Mouse (Mus musculus) mesoderm, embryonic 11.5 days (tissue): ENCODE results near the gene Sgce.
A peak's percentile ranks its signal among the peaks of the same experiment; 100 is the strongest.

Experiments used
- DNase-seq: peaks from one replicate; pipeline ENCODE4 v3.0.0-alpha.2; 2012; ENCODE audit warnings: low read depth, low spot score

The Sgce gene

GRCm38 (mm10) chr6:4652596-4653134, 94.3 kb downstream of the Sgce start:
- no peak for DNase-seq

- no peak for DNase-seq
Measured at GRCm38 (mm10) chr6:4647351-4647750, 99.7 kb downstream of the Sgce start.

- no peak for DNase-seq
Measured at GRCm38 (mm10) chr6:4642068-4642467, 104.9 kb downstream of the Sgce start.

DNA sequence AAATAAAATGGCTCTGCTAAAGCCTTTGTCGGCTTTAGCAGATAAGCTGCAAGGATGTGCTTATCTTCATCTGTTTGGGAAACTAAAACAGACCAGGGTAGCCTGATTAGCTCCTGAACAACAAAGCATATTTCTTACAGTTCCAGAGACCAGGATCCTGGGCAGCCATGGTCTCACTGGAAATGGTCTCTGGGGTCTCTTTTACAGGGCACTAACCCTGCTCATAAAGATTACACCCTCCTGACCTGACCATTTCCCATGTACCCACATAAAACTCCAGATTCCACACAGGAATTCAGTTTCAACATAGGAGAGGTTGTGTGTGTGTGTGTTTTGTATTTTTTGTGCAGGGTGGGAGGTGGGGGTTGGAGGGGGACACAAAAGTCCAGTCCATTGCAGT, 112.2 kb downstream of the Sgce start:
- peak; percentile 30 for DNase-seq

- no peak for DNase-seq
Measured at GRCm38 (mm10) chr6:4633189-4633588, 113.8 kb downstream of the Sgce start.

- DNase-seq: no peak
Measured at GRCm38 (mm10) chr6:4631464-4631863, 115.5 kb downstream of the Sgce start.
